Mouse (Mus musculus): ENCODE results near the gene Tnr. TPM values are rescaled to one million over a fixed set of nuclear protein-coding genes. Genes with fewer than 3 reads are reported as not detected.

Tnr gene
- polyA plus RNA-seq, 1 experiment from 2014 or later = not detected

- Histone ChIP-seq H3K4me3 (ENCODE audit: control insufficient read depth in 1 of 2, insufficient read depth in 1 of 2, low read depth in 1 of 2, low read length in 2 of 2) (no peak overlapping the region), H3K9ac (ENCODE audit: low read length) (no peak overlapping the region), H3K4me2 (ENCODE audit: low read length) (no peak overlapping the region), H3K27me3 (ENCODE audit: control insufficient read depth, insufficient read depth, low read length) (no peaks in the 10 kb centered on the region), H3K9me3 (ENCODE audit: control insufficient read depth, low read length) (no peaks in the 10 kb centered on the region), H3K36me3 (ENCODE audit: control insufficient read depth, insufficient read depth, low read length) (no peaks in the 10 kb centered on the region), H3K4me1 (ENCODE audit: control insufficient read depth in 2 of 2, insufficient read depth in 2 of 2, low read length in 2 of 2) (no peaks in the 10 kb centered on the region), H3K27ac (replicated peaks in 1 of 2; ENCODE audit: control insufficient read depth in 1 of 2, insufficient read depth in 1 of 2, low read depth in 2 of 2, low read length in 2 of 2) (no peak overlapping the region)
- 62% methylated on average over 2 of the region's 2 CpGs for WGBS
- ATAC-seq (ENCODE audit: insufficient number of reproducible peaks, insufficient read depth, low FRiP score, low read depth) = no peak
These were observed 316.8 kb downstream of the Tnr start for GRCm38 (mm10) chr1:159840337-159840736.

- no peaks in the 10 kb centered on the region for H3K27me3 ChIP-seq (ENCODE audit: control insufficient read depth, insufficient read depth, low read length)
- H3K9me3 ChIP-seq (ENCODE audit: control insufficient read depth, low read length) = no peaks in the 10 kb centered on the region
- no peak for ATAC-seq (ENCODE audit: insufficient number of reproducible peaks, insufficient read depth, low FRiP score, low read depth)
- no peaks in the 10 kb centered on the region for H3K4me1 ChIP-seq (ENCODE audit: control insufficient read depth in 2 of 2, insufficient read depth in 2 of 2, low read length in 2 of 2)
- no peak overlapping the region for H3K9ac ChIP-seq (ENCODE audit: low read length)
- H3K36me3 ChIP-seq (ENCODE audit: control insufficient read depth, insufficient read depth, low read length) = no peaks in the 10 kb centered on the region
- no peak overlapping the region for H3K27ac ChIP-seq (replicated peaks in 1 of 2; ENCODE audit: control insufficient read depth in 1 of 2, insufficient read depth in 1 of 2, low read depth in 2 of 2, low read length in 2 of 2)
- 65% methylated on average over 5 of the region's 5 CpGs for WGBS
- no peak overlapping the region for H3K4me3 ChIP-seq (ENCODE audit: control insufficient read depth in 1 of 2, insufficient read depth in 1 of 2, low read depth in 1 of 2, low read length in 2 of 2)
- H3K4me2 ChIP-seq (ENCODE audit: low read length) = no peak overlapping the region
These were observed 319.3 kb downstream of the Tnr start for GRCm38 (mm10) chr1:159842876-159843275.

- 75% methylated on average over 11 of the region's 11 CpGs for WGBS
- H3K36me3 ChIP-seq (ENCODE audit: control insufficient read depth, insufficient read depth, low read length) = no peaks in the 10 kb centered on the region
- H3K4me3 ChIP-seq (ENCODE audit: control insufficient read depth in 1 of 2, insufficient read depth in 1 of 2, low read depth in 1 of 2, low read length in 2 of 2) = no peak overlapping the region
- no peak overlapping the region for H3K27ac ChIP-seq (replicated peaks in 1 of 2; ENCODE audit: control insufficient read depth in 1 of 2, insufficient read depth in 1 of 2, low read depth in 2 of 2, low read length in 2 of 2)
- no peaks in the 10 kb centered on the region for H3K9me3 ChIP-seq (ENCODE audit: control insufficient read depth, low read length)
- H3K4me1 ChIP-seq (ENCODE audit: control insufficient read depth in 2 of 2, insufficient read depth in 2 of 2, low read length in 2 of 2) = no peaks in the 10 kb centered on the region
- H3K27me3 ChIP-seq (ENCODE audit: control insufficient read depth, insufficient read depth, low read length) = no peaks in the 10 kb centered on the region
- H3K4me2 ChIP-seq (ENCODE audit: low read length) = no peak overlapping the region
- ATAC-seq (ENCODE audit: insufficient number of reproducible peaks, insufficient read depth, low FRiP score, low read depth) = no peak
- no peak overlapping the region for H3K9ac ChIP-seq (ENCODE audit: low read length)
These were observed 328.5 kb downstream of the Tnr start for GRCm38 (mm10) chr1:159852088-159852487.

GRCm38 (mm10) chr1:159854261-159854660 is 330.7 kb downstream of the Tnr start:
- WGBS = 59% methylated on average over 1 of the region's 1 CpGs
- H3K4me1 ChIP-seq (ENCODE audit: control insufficient read depth in 2 of 2, insufficient read depth in 2 of 2, low read length in 2 of 2) = no peaks in the 10 kb centered on the region
- H3K4me2 ChIP-seq (ENCODE audit: low read length) = no peak overlapping the region
- no peaks in the 10 kb centered on the region for H3K9me3 ChIP-seq (ENCODE audit: control insufficient read depth, low read length)
- no peak overlapping the region for H3K4me3 ChIP-seq (ENCODE audit: control insufficient read depth in 1 of 2, insufficient read depth in 1 of 2, low read depth in 1 of 2, low read length in 2 of 2)
- H3K27me3 ChIP-seq (ENCODE audit: control insufficient read depth, insufficient read depth, low read length) = no peaks in the 10 kb centered on the region
- no peak overlapping the region for H3K27ac ChIP-seq (replicated peaks in 1 of 2; ENCODE audit: control insufficient read depth in 1 of 2, insufficient read depth in 1 of 2, low read depth in 2 of 2, low read length in 2 of 2)
- no peaks in the 10 kb centered on the region for H3K36me3 ChIP-seq (ENCODE audit: control insufficient read depth, insufficient read depth, low read length)
- ATAC-seq (ENCODE audit: insufficient number of reproducible peaks, insufficient read depth, low FRiP score, low read depth) = no peak
- no peak overlapping the region for H3K9ac ChIP-seq (ENCODE audit: low read length)

- Histone ChIP-seq H3K4me1 (ENCODE audit: control insufficient read depth in 2 of 2, insufficient read depth in 2 of 2, low read length in 2 of 2) (no peaks in the 10 kb centered on the region), H3K36me3 (ENCODE audit: control insufficient read depth, insufficient read depth, low read length) (no peaks in the 10 kb centered on the region), H3K9me3 (ENCODE audit: control insufficient read depth, low read length) (no peaks in the 10 kb centered on the region), H3K27me3 (ENCODE audit: control insufficient read depth, insufficient read depth, low read length) (no peaks in the 10 kb centered on the region), H3K27ac (replicated peaks in 1 of 2; ENCODE audit: control insufficient read depth in 1 of 2, insufficient read depth in 1 of 2, low read depth in 2 of 2, low read length in 2 of 2) (no peak overlapping the region), H3K4me2 (ENCODE audit: low read length) (no peak overlapping the region), H3K4me3 (ENCODE audit: control insufficient read depth in 1 of 2, insufficient read depth in 1 of 2, low read depth in 1 of 2, low read length in 2 of 2) (no peak overlapping the region), H3K9ac (ENCODE audit: low read length) (no peak overlapping the region)
- 75% methylated on average over 3 of the region's 3 CpGs for WGBS
- ATAC-seq (ENCODE audit: insufficient number of reproducible peaks, insufficient read depth, low FRiP score, low read depth) = no peak
These were observed 338.4 kb downstream of the Tnr start for GRCm38 (mm10) chr1:159861782-159862474.

GRCm38 (mm10) chr1:159865696-159866095 is 342.1 kb downstream of the Tnr start:
- Histone ChIP-seq H3K36me3 (ENCODE audit: control insufficient read depth, insufficient read depth, low read length) (no peaks in the 10 kb centered on the region), H3K9me3 (ENCODE audit: control insufficient read depth, low read length) (no peaks in the 10 kb centered on the region), H3K27ac (replicated peaks in 1 of 2; ENCODE audit: control insufficient read depth in 1 of 2, insufficient read depth in 1 of 2, low read depth in 2 of 2, low read length in 2 of 2) (no peak overlapping the region), H3K9ac (ENCODE audit: low read length) (no peak overlapping the region), H3K4me3 (ENCODE audit: control insufficient read depth in 1 of 2, insufficient read depth in 1 of 2, low read depth in 1 of 2, low read length in 2 of 2) (no peak overlapping the region), H3K27me3 (ENCODE audit: control insufficient read depth, insufficient read depth, low read length) (no peaks in the 10 kb centered on the region), H3K4me2 (ENCODE audit: low read length) (no peak overlapping the region), H3K4me1 (ENCODE audit: control insufficient read depth in 2 of 2, insufficient read depth in 2 of 2, low read length in 2 of 2) (no peaks in the 10 kb centered on the region)
- WGBS = 84% methylated on average over 1 of the region's 1 CpGs
- ATAC-seq (ENCODE audit: insufficient number of reproducible peaks, insufficient read depth, low FRiP score, low read depth) = no peak

- Histone ChIP-seq H3K4me3 (ENCODE audit: control insufficient read depth in 1 of 2, insufficient read depth in 1 of 2, low read depth in 1 of 2, low read length in 2 of 2) (no peak overlapping the region), H3K4me1 (ENCODE audit: control insufficient read depth in 2 of 2, insufficient read depth in 2 of 2, low read length in 2 of 2) (no peaks in the 10 kb centered on the region), H3K27me3 (ENCODE audit: control insufficient read depth, insufficient read depth, low read length) (no peaks in the 10 kb centered on the region), H3K27ac (replicated peaks in 1 of 2; ENCODE audit: control insufficient read depth in 1 of 2, insufficient read depth in 1 of 2, low read depth in 2 of 2, low read length in 2 of 2) (no peak overlapping the region), H3K36me3 (ENCODE audit: control insufficient read depth, insufficient read depth, low read length) (no peaks in the 10 kb centered on the region), H3K4me2 (ENCODE audit: low read length) (no peak overlapping the region), H3K9me3 (ENCODE audit: control insufficient read depth, low read length) (no peaks in the 10 kb centered on the region), H3K9ac (ENCODE audit: low read length) (no peak overlapping the region)
- no peak for ATAC-seq (ENCODE audit: insufficient number of reproducible peaks, insufficient read depth, low FRiP score, low read depth)
- 55% methylated on average over 6 of the region's 6 CpGs for WGBS
These were observed 346.3 kb downstream of the Tnr start for GRCm38 (mm10) chr1:159869619-159870441.
